Mouse (Mus musculus) cerebral cortex, adult 2 months (tissue): ENCODE results near the gene Gm5089.

ENCODE experiments used
- WGBS: fragments of 180-500 bp; shearing (Covaris S2); methylation state at CpG from one replicate; pipeline ENCODE4 v1.1.7; 2018; 5-methylcytosine and 5-hydroxymethylcytosine counted together

The Gm5089 gene

GRCm38 (mm10) chr14:122386281-122387130, 64.4 kb downstream of the Gm5089 start:
- WGBS: 92% methylated on average over 17 of the region's 17 CpGs

- 95% methylated on average over 5 of the region's 5 CpGs for whole genome bisulfite sequencing
These were observed 65.2 kb downstream of the Gm5089 start for GRCm38 (mm10) chr14:122385758-122386157.

GRCm38 (mm10) chr14:122385238-122385534, 65.7 kb downstream of the Gm5089 start:
- 75% methylated on average over 3 of the region's 3 CpGs for WGBS
